ENCODE assay signal across 8 mouse cellular contexts in genomic region chr19:23758554-23759321, GRCm38 (mm10). TPM values are rescaled to one million over a fixed set of nuclear protein-coding genes. Genes with fewer than 3 reads are reported as not detected.
DNase-seq lines count a peak whose midpoint lies in the region; ATAC-seq and TF ChIP-seq lines count a peak whose summit lies in the region.

Apba1 (plus strand) TSS chr19:23758887.

- DNase-seq in MN1 (ENCODE audit: low spot score), result peak; percentile 74
- peak; percentile 73 for DNase-seq in cerebellum, adult 8-10 months
- peak; percentile 58 to 64 for DNase-seq in frontal cortex, postnatal 14 days (ENCODE audit: low spot score in 2 of 2)
- DNase-seq in hindbrain, postnatal 0 days (ENCODE audit: low spot score), result peak; percentile 96
- peak; percentile 65 to 82 for DNase-seq in left cerebral cortex, adult 8-10 months (ENCODE audit: low spot score in 2 of 2)
- DNase-seq in lung, postnatal 4 days, result peak; percentile 76 to 89
- DNase-seq in retina, embryonic 14.5 days (ENCODE audit: low spot score), result peak; percentile 79
- peak; percentile 42 to 62 for DNase-seq in thymus, postnatal 36 days

- H3K9ac ChIP-seq in hindbrain, postnatal 0 days (replicated peaks; ENCODE audit: low read length), result peak within 1 kb of the TSS; percentile 92

- 1% methylated on average over 78 of the region's 98 CpGs for WGBS in hindbrain, postnatal 0 days

- no peaks in the 10 kb centered on the region for H3K27me3 ChIP-seq in hindbrain, postnatal 0 days (ENCODE audit: insufficient read depth, low read length)

- H3K4me3 ChIP-seq in hindbrain, postnatal 0 days (ENCODE audit: low read length), result peak within 1 kb of the TSS; percentile 82

- H3K4me1 ChIP-seq in hindbrain, postnatal 0 days (ENCODE audit: insufficient read depth, low read length), result peaks cover 10% of the 10 kb centered on the region; the same call in 1 of the 2 replicates

- H3K9me3 ChIP-seq in hindbrain, postnatal 0 days (ENCODE audit: low read length), result no peaks in the 10 kb centered on the region

- peak; percentile 88 for ATAC-seq in hindbrain, postnatal 0 days

- peak within 1 kb of the TSS; percentile 98 for H3K27ac ChIP-seq in hindbrain, postnatal 0 days

- peak within 1 kb of the TSS; percentile 75 for H3K4me2 ChIP-seq in hindbrain, postnatal 0 days (ENCODE audit: low read depth, low read length)

- 0 out of 2 replicates have a peak, but pooled peaks have one; percentile 23 for TF ChIP-seq CTCF in hindbrain, postnatal 0 days (IDR thresholded peaks at IDR 0.05; ENCODE audit: low read depth)

- no peaks in the 10 kb centered on the region for H3K36me3 ChIP-seq in hindbrain, postnatal 0 days (ENCODE audit: insufficient read depth, low read length)

RNA-seq across cellular contexts. Expression of gene Apba1, which starts in this region (rescaled TPM):
- 173 and 180 TPM in 2 replicates for total RNA-seq in hindbrain, postnatal 0 days (2014; rRNA removed)
- 13.8 and 15.5 TPM in 2 replicates for polyA plus RNA-seq in hindbrain, postnatal 0 days (2015; fragmentation: Nextera tagmentation; extraction: Ambion mirVana)
- total RNA-seq in left cerebral cortex, adult 8-10 months (2022), result 100 to 1,000 TPM; 127 to 143 (median 133) TPM

Comparison
In these comparisons a context has a peak if more than half of its experiments do, and no peak if none do; other contexts are left out.
1. Peak in every context shown above with its lines: DNase-seq, ATAC-seq, H3K4me3 ChIP-seq and H3K27ac ChIP-seq.